Mouse (Mus musculus): ENCODE results near the gene Tgm2.

Tgm2 gene

DNA sequence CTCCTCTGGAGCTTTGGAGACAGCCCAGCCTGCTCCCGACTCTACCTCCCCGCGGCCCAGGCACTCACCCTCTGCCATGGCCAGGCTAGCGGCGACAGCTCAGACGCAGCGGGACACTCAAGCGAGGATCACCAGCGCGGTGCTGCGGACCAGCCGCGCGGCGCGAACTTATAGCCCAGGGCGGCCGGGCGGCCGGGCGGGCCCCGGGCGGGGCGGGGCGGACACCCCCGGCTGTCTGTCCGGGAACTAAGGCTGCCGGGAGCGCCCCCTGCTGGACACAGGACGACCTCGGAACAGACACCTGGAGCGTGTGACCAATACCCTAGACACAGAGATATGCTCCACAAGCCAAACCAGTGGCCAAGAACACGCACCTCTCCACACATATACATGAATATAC is at the start of gene Tgm2:
Gene Tgm2 (minus strand): TSS at position 214 of the 400 bp plus-strand sequence.
- DNase-seq (ENCODE audit: extremely low spot score, low spot score): peak; percentile 90

GRCm38 (mm10) chr2:158194945-158195640 is 48.9 kb upstream of the Tgm2 start:
- peak; percentile 53 for DNase-seq (ENCODE audit: extremely low spot score, low spot score)

DNA sequence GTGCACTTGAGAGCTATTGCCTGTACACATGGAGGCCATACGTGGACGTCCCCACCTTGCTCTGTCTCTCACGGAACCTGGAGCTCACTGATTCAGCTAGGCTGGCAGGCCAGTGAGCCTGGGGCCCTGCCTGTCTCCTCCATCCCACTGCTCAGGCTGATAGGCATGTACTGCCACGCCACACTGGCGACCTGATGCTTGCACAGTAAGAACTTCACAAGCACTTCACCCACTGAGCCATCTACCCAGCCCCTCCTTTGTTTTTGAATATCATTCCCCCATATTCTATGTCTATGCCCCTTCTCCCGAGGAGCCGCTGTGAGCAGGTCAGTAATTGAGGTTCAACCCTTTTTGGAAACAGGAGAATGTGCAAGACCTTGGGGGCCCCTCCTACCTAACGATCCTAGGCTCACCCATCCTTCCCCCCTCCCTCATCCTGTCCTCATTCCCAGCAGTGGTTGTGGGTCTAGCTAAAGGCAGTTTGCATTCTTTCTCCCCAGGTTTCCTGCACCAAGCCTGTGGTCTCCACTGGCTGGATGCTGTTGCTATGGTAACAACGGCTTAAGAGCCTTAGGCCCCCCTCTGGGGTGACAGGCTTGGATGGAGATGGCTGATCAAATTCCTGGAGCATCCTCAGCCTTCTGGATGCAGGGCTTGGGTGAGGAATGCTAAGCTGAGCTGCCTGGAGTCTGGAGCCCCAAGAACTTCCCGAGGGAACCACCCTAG is 47.5 kb upstream of the Tgm2 start:
- DNase-seq (ENCODE audit: extremely low spot score, low spot score): no peak

DNA sequence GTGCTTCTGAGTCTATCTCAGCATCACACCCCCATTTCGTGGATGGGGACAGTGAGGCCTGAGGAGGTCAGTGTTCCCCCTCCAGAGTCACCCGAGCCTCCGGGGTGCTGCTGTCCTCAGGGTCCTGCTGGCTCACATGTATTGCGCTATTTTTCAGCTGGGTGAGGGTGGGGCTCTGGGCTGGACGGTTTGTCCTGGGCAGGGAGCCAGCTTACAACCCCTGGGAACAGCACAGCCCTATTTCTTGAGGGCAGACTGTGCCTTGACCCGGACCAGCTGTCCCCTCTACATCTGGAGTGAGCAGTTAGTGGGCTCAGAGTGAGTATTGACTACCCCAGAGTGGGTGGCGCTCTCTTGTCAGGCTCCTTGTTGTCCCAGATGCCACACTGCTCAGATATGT is 44.9 kb upstream of the Tgm2 start:
- DNase-seq (ENCODE audit: extremely low spot score, low spot score): no peak

GRCm38 (mm10) chr2:158189451-158189850 is 43.2 kb upstream of the Tgm2 start:
- DNase-seq (ENCODE audit: extremely low spot score, low spot score): no peak

GRCm38 (mm10) chr2:158186206-158186871 is 40.1 kb upstream of the Tgm2 start:
- no peak for DNase-seq (ENCODE audit: extremely low spot score, low spot score)

DNA sequence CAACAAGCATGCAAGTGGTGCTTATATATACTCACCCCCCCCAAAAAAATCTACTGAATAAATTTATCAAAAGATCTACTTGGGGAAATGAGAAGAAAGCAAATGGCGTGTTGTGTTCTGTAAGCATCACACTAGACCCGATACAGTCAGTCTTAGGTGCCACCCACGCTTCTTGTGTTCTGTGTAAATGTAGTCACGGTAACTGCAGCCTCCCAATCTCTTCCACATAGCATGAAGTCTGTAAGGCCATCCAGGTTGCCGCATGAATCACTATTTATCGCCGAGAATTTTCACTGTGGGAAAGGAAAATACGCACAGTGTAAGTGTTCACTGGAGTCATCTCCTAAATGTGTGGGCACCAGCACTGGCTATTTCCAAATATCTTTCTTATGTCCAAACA is 37.0 kb upstream of the Tgm2 start:
- no peak for DNase-seq (ENCODE audit: extremely low spot score, low spot score)

GRCm38 (mm10) chr2:158181932-158182331 is 35.7 kb upstream of the Tgm2 start:
- DNase-seq (ENCODE audit: extremely low spot score, low spot score): no peak

DNA sequence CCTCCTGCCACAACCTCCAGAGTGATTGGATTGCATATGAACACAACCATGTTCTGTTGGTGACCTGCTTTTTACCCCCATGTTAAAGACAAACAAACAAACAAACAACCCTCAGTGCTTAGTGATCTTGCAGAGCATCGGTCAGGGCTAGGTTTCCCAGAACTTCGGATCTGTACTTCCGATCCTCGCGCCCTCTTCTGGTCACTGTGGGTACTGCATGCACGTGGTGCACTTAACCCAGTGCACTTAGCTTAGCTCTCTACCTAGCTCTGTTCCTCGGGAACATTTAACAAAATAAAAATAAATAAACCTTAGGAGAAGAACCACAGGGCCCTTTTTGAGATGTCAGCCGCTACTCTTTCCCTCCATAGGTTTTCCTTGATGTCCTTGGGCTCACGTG is 34.6 kb upstream of the Tgm2 start:
- peak; percentile 75 for DNase-seq (ENCODE audit: extremely low spot score, low spot score)

DNA sequence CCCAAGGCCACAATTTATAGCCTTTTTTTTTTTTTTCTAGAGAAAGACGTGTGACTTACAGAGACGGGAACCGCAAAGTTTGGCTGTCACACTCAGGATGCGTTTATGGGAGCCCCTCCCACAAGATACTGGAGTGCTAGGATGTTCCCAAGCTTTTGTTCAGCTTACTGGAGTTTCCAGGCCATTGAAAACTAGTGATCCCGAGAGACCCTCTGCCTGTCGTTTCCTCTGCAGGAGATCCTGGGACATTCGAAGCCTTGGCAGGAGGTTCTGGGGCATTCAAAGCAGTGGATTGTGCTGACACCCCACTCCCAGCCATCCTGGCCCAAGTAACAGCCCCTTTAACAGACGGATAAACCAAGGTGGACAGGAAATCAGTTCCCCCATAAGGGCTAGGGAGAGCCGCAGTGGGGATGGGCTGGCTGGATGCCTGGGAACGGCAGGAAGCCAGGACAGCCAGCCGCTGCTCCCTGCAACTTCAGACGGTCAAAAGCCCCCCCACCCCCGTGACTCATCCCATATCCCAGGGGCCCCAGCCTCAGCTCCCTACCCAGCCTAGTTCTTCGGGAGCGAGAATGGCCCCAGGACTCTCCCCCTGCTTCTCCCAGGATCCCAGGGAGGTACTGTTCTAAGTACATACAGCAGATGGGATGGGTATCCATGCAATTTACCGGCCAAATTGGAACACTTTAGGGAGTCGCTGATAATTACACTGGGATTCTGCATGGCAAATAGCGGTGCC is 33.3 kb upstream of the Tgm2 start:
- no peak for DNase-seq (ENCODE audit: extremely low spot score, low spot score)

- DNase-seq (ENCODE audit: extremely low spot score, low spot score): peak; percentile 79
These were observed 32.6 kb upstream of the Tgm2 start for GRCm38 (mm10) chr2:158178696-158179369.

- no peak for DNase-seq (ENCODE audit: extremely low spot score, low spot score)
These were observed 31.9 kb upstream of the Tgm2 start for GRCm38 (mm10) chr2:158178139-158178538.

DNA sequence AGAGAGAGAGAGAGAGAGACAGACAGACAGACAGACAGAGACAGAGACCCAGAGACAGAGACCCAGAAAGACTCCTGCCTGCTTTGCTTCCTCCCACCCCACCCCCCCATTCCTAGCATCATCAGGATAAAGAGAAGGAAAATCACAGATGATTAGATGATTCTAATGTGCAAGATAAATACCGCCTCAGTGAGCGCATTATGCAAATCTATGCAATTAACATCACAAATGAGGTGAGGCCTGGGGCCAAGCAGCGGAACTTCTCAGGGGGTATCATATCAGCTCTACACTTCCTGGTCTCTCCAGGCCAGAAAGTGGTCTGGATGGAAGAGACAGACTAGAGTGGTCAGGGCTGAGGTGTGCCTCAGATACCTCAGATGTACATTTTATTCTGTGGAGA is 31.3 kb upstream of the Tgm2 start:
- DNase-seq (ENCODE audit: extremely low spot score, low spot score): no peak

DNA sequence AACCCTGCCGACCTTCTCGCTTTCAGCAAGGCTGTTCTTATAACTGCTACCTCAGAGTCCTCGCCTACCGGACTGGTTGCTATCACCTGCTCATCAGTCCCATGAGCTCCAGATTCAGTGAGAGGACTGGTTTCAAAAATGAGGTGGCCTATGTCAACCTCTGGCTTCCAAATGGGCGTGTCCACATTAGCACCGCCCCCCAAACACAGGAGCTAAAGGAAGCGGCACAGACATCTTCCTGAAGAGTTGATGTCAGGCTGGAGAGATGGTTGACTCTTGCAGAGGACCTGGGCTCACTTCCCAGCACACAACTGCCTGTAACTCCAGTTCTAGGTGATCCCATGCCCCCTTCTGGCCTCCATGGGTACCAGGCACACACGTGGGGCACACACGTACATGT is 30.5 kb upstream of the Tgm2 start:
- no peak for DNase-seq (ENCODE audit: extremely low spot score, low spot score)

GRCm38 (mm10) chr2:158175433-158175832 is 29.2 kb upstream of the Tgm2 start:
- DNase-seq (ENCODE audit: extremely low spot score, low spot score): no peak

DNA sequence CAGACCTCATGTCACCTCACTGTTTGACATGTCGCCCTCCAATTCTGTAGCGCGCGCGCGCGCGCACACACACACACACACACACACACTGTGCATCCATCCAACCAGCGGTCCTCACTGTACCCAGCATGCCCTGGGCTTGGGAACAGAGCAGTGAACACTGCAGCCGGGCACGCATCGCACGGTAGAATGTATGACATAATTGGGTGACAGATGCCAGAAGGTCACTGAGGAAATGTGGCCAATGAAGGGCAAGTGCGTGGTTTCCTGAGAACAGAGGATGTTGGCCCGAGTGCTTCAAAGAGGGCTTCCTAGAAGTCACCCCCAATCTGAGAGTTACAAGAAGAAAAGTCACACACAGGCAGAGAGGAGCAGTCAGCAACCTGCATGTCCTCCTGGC is 28.7 kb upstream of the Tgm2 start:
- no peak for DNase-seq (ENCODE audit: extremely low spot score, low spot score)

- no peak for DNase-seq (ENCODE audit: extremely low spot score, low spot score)
These were observed 28.2 kb upstream of the Tgm2 start for GRCm38 (mm10) chr2:158174438-158174837.

- DNase-seq (ENCODE audit: extremely low spot score, low spot score): no peak
These were observed 24.2 kb upstream of the Tgm2 start for GRCm38 (mm10) chr2:158170394-158170793.

- no peak for DNase-seq (ENCODE audit: extremely low spot score, low spot score)
These were observed 23.5 kb upstream of the Tgm2 start for GRCm38 (mm10) chr2:158169771-158170170.

DNA sequence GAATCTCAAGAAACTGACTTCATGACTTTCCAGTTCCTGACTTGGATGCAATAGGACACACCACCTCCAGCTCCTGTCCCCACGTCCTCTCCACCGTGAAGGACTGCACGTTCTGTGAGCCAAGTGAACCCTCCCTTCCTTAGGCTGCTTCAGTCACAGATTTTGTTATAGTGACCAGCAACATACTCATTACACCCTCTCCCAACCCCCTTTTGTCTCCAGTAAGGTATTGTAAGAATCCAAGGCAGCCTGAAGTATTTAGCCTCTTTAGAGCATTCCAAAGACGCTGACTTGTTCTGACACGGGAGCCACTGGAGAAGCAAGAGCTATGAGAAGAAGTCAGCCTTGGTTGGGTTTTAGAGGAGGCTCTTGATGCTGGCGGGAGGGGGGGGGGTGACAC is 23.1 kb upstream of the Tgm2 start:
- no peak for DNase-seq (ENCODE audit: extremely low spot score, low spot score)

- no peak for DNase-seq (ENCODE audit: extremely low spot score, low spot score)
These were observed 22.5 kb upstream of the Tgm2 start for GRCm38 (mm10) chr2:158168741-158169211.

All from neural tube, embryonic 10.5 days (tissue).